Mouse (Mus musculus): ENCODE results near the gene Kif26b. TPM values are rescaled to one million over a fixed set of nuclear protein-coding genes. Genes with fewer than 3 reads are reported as not detected.

Gene Kif26b
- total and polyA plus RNA-seq, 3 experiments, result 0.04 to 0.16 TPM; not detected in 1

- H3K9me3 ChIP-seq (replicated peaks), result no peaks in the 10 kb centered on the region
- ATAC-seq (ENCODE audit: extremely low read depth, insufficient number of reproducible peaks, low FRiP score, poor library complexity, severe bottlenecking), result no peak
- H3K27me3 ChIP-seq (ENCODE audit: insufficient read depth, low read length), result peaks cover 27% of the 10 kb centered on the region
- TF ChIP-seq CTCF (IDR thresholded peaks at IDR 0.05; ENCODE audit: low read depth, low read length), result no peak
- no peak for TF ChIP-seq TAL1 (conservative IDR thresholded peaks at IDR 0.05; ENCODE audit: low read depth, low read length)
- TF ChIP-seq GATA2 (IDR thresholded peaks at IDR 0.05; ENCODE audit: borderline replicate concordance, low read depth, low read length), result no peak
- TF ChIP-seq POLR2AphosphoS5 (IDR thresholded peaks at IDR 0.05; ENCODE audit: insufficient replicate concordance, low read depth, low read length), result no peak
- TF ChIP-seq GATA1 (IDR thresholded peaks at IDR 0.05; ENCODE audit: borderline replicate concordance, low read length), result no peak
- no peak overlapping the region for H3K4me3 ChIP-seq (ENCODE audit: low read depth, low read length)
- no peaks in the 10 kb centered on the region for H3K4me1 ChIP-seq (ENCODE audit: insufficient read depth, low read depth, low read length)
- H3K36me3 ChIP-seq (replicated peaks), result no peaks in the 10 kb centered on the region
- no peak for DNase-seq (ENCODE audit: low spot score)
Observed at GRCm38 (mm10) chr1:178661035-178661434, 132.1 kb downstream of the Kif26b start.

GRCm38 (mm10) chr1:178661556-178661955 is 132.6 kb downstream of the Kif26b start:
- Histone ChIP-seq H3K4me1 (ENCODE audit: insufficient read depth, low read depth, low read length) (no peaks in the 10 kb centered on the region), H3K36me3 (replicated peaks) (no peaks in the 10 kb centered on the region), H3K4me3 (ENCODE audit: low read depth, low read length) (no peak overlapping the region), H3K27me3 (ENCODE audit: insufficient read depth, low read length) (peaks cover 27% of the 10 kb centered on the region), H3K9me3 (replicated peaks) (no peaks in the 10 kb centered on the region)
- TF ChIP-seq TAL1 (conservative IDR thresholded peaks at IDR 0.05; ENCODE audit: low read depth, low read length), result no peak; the same call in 1 of the 2 replicates
- no peak for TF ChIP-seq GATA1 (IDR thresholded peaks at IDR 0.05; ENCODE audit: borderline replicate concordance, low read length)
- no peak for TF ChIP-seq GATA2 (IDR thresholded peaks at IDR 0.05; ENCODE audit: borderline replicate concordance, low read depth, low read length)
- no peak for TF ChIP-seq POLR2AphosphoS5 (IDR thresholded peaks at IDR 0.05; ENCODE audit: insufficient replicate concordance, low read depth, low read length)
- no peak for TF ChIP-seq CTCF (IDR thresholded peaks at IDR 0.05; ENCODE audit: low read depth, low read length)
- no peak for ATAC-seq (ENCODE audit: extremely low read depth, insufficient number of reproducible peaks, low FRiP score, poor library complexity, severe bottlenecking)
- no peak for DNase-seq (ENCODE audit: low spot score)

GRCm38 (mm10) chr1:178663539-178663938 is 134.6 kb downstream of the Kif26b start:
- Histone ChIP-seq H3K9me3 (replicated peaks) (peaks cover 3% of the 10 kb centered on the region; the same call in 1 of the 2 replicates), H3K27me3 (ENCODE audit: insufficient read depth, low read length) (peaks cover 37% of the 10 kb centered on the region), H3K4me3 (ENCODE audit: low read depth, low read length) (no peak overlapping the region), H3K4me1 (ENCODE audit: insufficient read depth, low read depth, low read length) (no peaks in the 10 kb centered on the region), H3K36me3 (replicated peaks) (no peaks in the 10 kb centered on the region)
- TF ChIP-seq GATA2 (IDR thresholded peaks at IDR 0.05; ENCODE audit: borderline replicate concordance, low read depth, low read length) (no peak), GATA1 (IDR thresholded peaks at IDR 0.05; ENCODE audit: borderline replicate concordance, low read length) (no peak), TAL1 (conservative IDR thresholded peaks at IDR 0.05; ENCODE audit: low read depth, low read length) (no peak), POLR2AphosphoS5 (IDR thresholded peaks at IDR 0.05; ENCODE audit: insufficient replicate concordance, low read depth, low read length) (no peak), CTCF (IDR thresholded peaks at IDR 0.05; ENCODE audit: low read depth, low read length) (no peak)
- ATAC-seq (ENCODE audit: extremely low read depth, insufficient number of reproducible peaks, low FRiP score, poor library complexity, severe bottlenecking) (no peak), DNase-seq (ENCODE audit: low spot score) (no peak)

- peaks cover 44% of the 10 kb centered on the region for H3K27me3 ChIP-seq (ENCODE audit: insufficient read depth, low read length)
- no peak overlapping the region for H3K4me3 ChIP-seq (ENCODE audit: low read depth, low read length)
- TF ChIP-seq TAL1 (conservative IDR thresholded peaks at IDR 0.05; ENCODE audit: low read depth, low read length) (no peak), GATA2 (IDR thresholded peaks at IDR 0.05; ENCODE audit: borderline replicate concordance, low read depth, low read length) (no peak), POLR2AphosphoS5 (IDR thresholded peaks at IDR 0.05; ENCODE audit: insufficient replicate concordance, low read depth, low read length) (no peak), GATA1 (IDR thresholded peaks at IDR 0.05; ENCODE audit: borderline replicate concordance, low read length) (no peak), CTCF (IDR thresholded peaks at IDR 0.05; ENCODE audit: low read depth, low read length) (no peak)
- H3K4me1 ChIP-seq (ENCODE audit: insufficient read depth, low read depth, low read length), result no peaks in the 10 kb centered on the region
- H3K36me3 ChIP-seq (replicated peaks), result no peaks in the 10 kb centered on the region
- peaks cover 3% of the 10 kb centered on the region; the same call in 1 of the 2 replicates for H3K9me3 ChIP-seq (replicated peaks)
- ATAC-seq (ENCODE audit: extremely low read depth, insufficient number of reproducible peaks, low FRiP score, poor library complexity, severe bottlenecking) (no peak), DNase-seq (ENCODE audit: low spot score) (no peak)
Observed at GRCm38 (mm10) chr1:178664271-178664969, 135.5 kb downstream of the Kif26b start.

- DNase-seq (ENCODE audit: low spot score) (no peak), ATAC-seq (ENCODE audit: extremely low read depth, insufficient number of reproducible peaks, low FRiP score, poor library complexity, severe bottlenecking) (no peak)
- H3K9me3 ChIP-seq (replicated peaks), result peaks cover 5% of the 10 kb centered on the region; the same call in 1 of the 2 replicates
- peaks cover 41% of the 10 kb centered on the region for H3K27me3 ChIP-seq (ENCODE audit: insufficient read depth, low read length)
- TF ChIP-seq GATA2 (IDR thresholded peaks at IDR 0.05; ENCODE audit: borderline replicate concordance, low read depth, low read length) (no peak), TAL1 (conservative IDR thresholded peaks at IDR 0.05; ENCODE audit: low read depth, low read length) (no peak), CTCF (IDR thresholded peaks at IDR 0.05; ENCODE audit: low read depth, low read length) (no peak), POLR2AphosphoS5 (IDR thresholded peaks at IDR 0.05; ENCODE audit: insufficient replicate concordance, low read depth, low read length) (no peak), GATA1 (IDR thresholded peaks at IDR 0.05; ENCODE audit: borderline replicate concordance, low read length) (no peak)
- H3K36me3 ChIP-seq (replicated peaks), result no peaks in the 10 kb centered on the region
- no peaks in the 10 kb centered on the region for H3K4me1 ChIP-seq (ENCODE audit: insufficient read depth, low read depth, low read length)
- no peak overlapping the region for H3K4me3 ChIP-seq (ENCODE audit: low read depth, low read length)
Observed at GRCm38 (mm10) chr1:178666524-178666923, 137.6 kb downstream of the Kif26b start.

- peaks cover 5% of the 10 kb centered on the region; the same call in 1 of the 2 replicates for H3K9me3 ChIP-seq (replicated peaks)
- no peak for TF ChIP-seq GATA2 (IDR thresholded peaks at IDR 0.05; ENCODE audit: borderline replicate concordance, low read depth, low read length)
- no peak for TF ChIP-seq GATA1 (IDR thresholded peaks at IDR 0.05; ENCODE audit: borderline replicate concordance, low read length)
- TF ChIP-seq TAL1 (conservative IDR thresholded peaks at IDR 0.05; ENCODE audit: low read depth, low read length), result no peak
- TF ChIP-seq POLR2AphosphoS5 (IDR thresholded peaks at IDR 0.05; ENCODE audit: insufficient replicate concordance, low read depth, low read length), result no peak
- TF ChIP-seq CTCF (IDR thresholded peaks at IDR 0.05; ENCODE audit: low read depth, low read length), result no peak
Observed at GRCm38 (mm10) chr1:178667808-178668207, 138.9 kb downstream of the Kif26b start.

More at GRCm38 (mm10) chr1:178667808-178668207, 138.9 kb downstream of the Kif26b start:
- no peaks in the 10 kb centered on the region for H3K4me1 ChIP-seq (ENCODE audit: insufficient read depth, low read depth, low read length)
- DNase-seq (ENCODE audit: low spot score) (no peak), ATAC-seq (ENCODE audit: extremely low read depth, insufficient number of reproducible peaks, low FRiP score, poor library complexity, severe bottlenecking) (no peak)
- H3K27me3 ChIP-seq (ENCODE audit: insufficient read depth, low read length), result peaks cover 42% of the 10 kb centered on the region
- H3K36me3 ChIP-seq (replicated peaks), result no peaks in the 10 kb centered on the region
- H3K4me3 ChIP-seq (ENCODE audit: low read depth, low read length), result no peak overlapping the region

All from G1E (cell line).